Comparison of ENCODE assay signal across 11 mouse cellular contexts in genomic region chr6:52675222-52675921, GRCm38 (mm10). TPM values are rescaled to one million over a fixed set of nuclear protein-coding genes. Genes with fewer than 3 reads are reported as not detected.
A peak's percentile ranks its signal among the peaks of the same experiment; 100 is the strongest.
DNase-seq lines count a peak whose midpoint lies in the region; ATAC-seq and TF ChIP-seq lines count a peak whose summit lies in the region.
"Had no signal": no experiment of that assay in that cellular context is flagged by ENCODE, and none has a peak within 500 bp of the region (broad histone marks: within the 10 kb centered on the region; RNA-seq: fewer than 3 reads in every experiment).

No protein-coding gene starts in this region.

- no peak overlapping the region for H3K9ac ChIP-seq in limb, embryonic 14.5 days (ENCODE audit: low read depth, low read length, severe bottlenecking)
- no peak overlapping the region for H3K9ac ChIP-seq in intestine, embryonic 14.5 days (ENCODE audit: low read length)
- H3K9ac ChIP-seq: heart, embryonic 13.5 days; limb, embryonic 12.5 days had no signal

- no peak for ATAC-seq in limb, embryonic 14.5 days (ENCODE audit: low FRiP score, low read depth)
- no peak for ATAC-seq in intestine, embryonic 14.5 days (replicated peaks; ENCODE audit: low FRiP score, low TSS enrichment, low read depth)
- ATAC-seq in megakaryocyte, adult 5-6 weeks (ENCODE audit: poor library complexity, severe bottlenecking) = peak; percentile 16; the same call in 1 of the 2 replicates
- no peak for ATAC-seq in activated CD4-positive, CD25-positive, alpha-beta regulatory T cell, adult 4 months
- ATAC-seq: Patski had no signal

- peaks cover 15% of the 10 kb centered on the region for H3K4me1 ChIP-seq in limb, embryonic 14.5 days (ENCODE audit: control insufficient read depth, insufficient read depth, low read length)
- H3K4me1 ChIP-seq in limb, embryonic 10.5 days = 0 out of 2 replicates have a peak, but pooled peaks cover 2% of the 10 kb centered on the region
- peaks cover 10% of the 10 kb centered on the region; the same call in 1 of the 2 replicates for H3K4me1 ChIP-seq in intestine, embryonic 14.5 days (replicated peaks; ENCODE audit: control insufficient read depth, insufficient read depth, low read length)
- H3K4me1 ChIP-seq: heart, embryonic 13.5 days had no signal

- H3K27me3 ChIP-seq in limb, embryonic 14.5 days (ENCODE audit: control insufficient read depth, insufficient read depth, low read length) = no peaks in the 10 kb centered on the region
- no peaks in the 10 kb centered on the region for H3K27me3 ChIP-seq in limb, embryonic 10.5 days (ENCODE audit: low read depth, poor library complexity, severe bottlenecking)
- no peaks in the 10 kb centered on the region for H3K27me3 ChIP-seq in intestine, embryonic 14.5 days (replicated peaks; ENCODE audit: control insufficient read depth, insufficient read depth, low read length)
- H3K27me3 ChIP-seq: heart, embryonic 13.5 days; Patski had no signal

- WGBS in limb, embryonic 14.5 days = 68% methylated on average over 4 of the region's 4 CpGs
- 87% methylated on average over 4 of the region's 4 CpGs for WGBS in limb, embryonic 10.5 days
- 64% methylated on average over 4 of the region's 4 CpGs for WGBS in intestine, embryonic 14.5 days

- no peaks in the 10 kb centered on the region for H3K9me3 ChIP-seq in limb, embryonic 14.5 days (ENCODE audit: control insufficient read depth, low read length)
- no peaks in the 10 kb centered on the region for H3K9me3 ChIP-seq in limb, embryonic 10.5 days (replicated peaks)
- H3K9me3 ChIP-seq in intestine, embryonic 14.5 days (ENCODE audit: control insufficient read depth, low read length) = no peaks in the 10 kb centered on the region
- H3K9me3 ChIP-seq: heart, embryonic 13.5 days; limb, embryonic 12.5 days had no signal

- H3K36me3 ChIP-seq in limb, embryonic 14.5 days (ENCODE audit: control insufficient read depth, insufficient read depth, low read length) = no peaks in the 10 kb centered on the region
- H3K36me3 ChIP-seq in limb, embryonic 10.5 days = no peaks in the 10 kb centered on the region
- H3K36me3 ChIP-seq in intestine, embryonic 14.5 days (ENCODE audit: control insufficient read depth, insufficient read depth, low read length) = no peaks in the 10 kb centered on the region
- H3K36me3 ChIP-seq: heart, embryonic 13.5 days; limb, embryonic 12.5 days had no signal

- H3K27ac ChIP-seq in limb, embryonic 14.5 days (replicated peaks; ENCODE audit: low read depth, low read length) = no peak overlapping the region
- no peak overlapping the region for H3K27ac ChIP-seq in limb, embryonic 10.5 days
- peak overlapping the region; percentile 14; the same call in 1 of the 2 replicates for H3K27ac ChIP-seq in intestine, embryonic 14.5 days (ENCODE audit: low read depth)
- H3K27ac ChIP-seq: heart, embryonic 13.5 days had no signal

- H3K4me2 ChIP-seq in limb, embryonic 14.5 days (replicated peaks; ENCODE audit: low read depth, low read length, severe bottlenecking) = no peak overlapping the region
- no peak overlapping the region for H3K4me2 ChIP-seq in intestine, embryonic 14.5 days (ENCODE audit: low read length)
- H3K4me2 ChIP-seq: heart, embryonic 13.5 days; limb, embryonic 12.5 days had no signal

- DNase-seq in limb, embryonic 14.5 days (ENCODE audit: low spot score) = peak; percentile 56
- DNase-seq in limb, embryonic 10.5 days (ENCODE audit: low spot score) = no peak
- DNase-seq in brain, embryonic 18.5 days (ENCODE audit: low read depth, low spot score) = peak; percentile 14
- DNase-seq in intestine, embryonic 14.5 days (ENCODE audit: low spot score) = no peak
- DNase-seq in embryo, embryonic 10 days (ENCODE audit: low spot score) = no peak
- no peak for DNase-seq in retina, embryonic 14.5 days (ENCODE audit: low spot score)

- TF ChIP-seq POLR2A in limb, embryonic 14.5 days (IDR thresholded peaks at IDR 0.05; ENCODE audit: borderline replicate concordance, extremely low read depth, insufficient read depth, insufficient read length) = no peak

- H3K4me3 ChIP-seq in limb, embryonic 14.5 days (replicated peaks; ENCODE audit: low read length) = no peak overlapping the region
- no peak overlapping the region for H3K4me3 ChIP-seq in limb, embryonic 10.5 days
- H3K4me3 ChIP-seq in intestine, embryonic 14.5 days (ENCODE audit: low read depth, low read length) = no peak overlapping the region
- H3K4me3 ChIP-seq: heart, embryonic 13.5 days; limb, embryonic 12.5 days had no signal

RNA-seq across cellular contexts. Expression of gene Hibadh, which starts 35.2 kb away (rescaled TPM):
- 47.6 and 49.2 TPM in 2 replicates for polyA plus RNA-seq in limb, embryonic 14.5 days (2012; rRNA removed)
- 55.5 and 56.0 TPM in 2 replicates for polyA plus RNA-seq in limb, embryonic 14.5 days (2014; fragmentation: Nextera tagmentation; extraction: Ambion mirVana)
- polyA plus RNA-seq in limb, embryonic 10.5 days (2016; fragmentation: Nextera tagmentation; extraction: Ambion mirVana) = 64.2 and 68.7 TPM in 2 replicates
- polyA plus RNA-seq in intestine, embryonic 14.5 days (2014; fragmentation: Nextera tagmentation; extraction: Ambion mirVana) = 69.2 and 76.0 TPM in 2 replicates
- total RNA-seq in megakaryocyte, adult 5-6 weeks (2015) = 41.2 and 45.0 TPM in 2 replicates
- 23.8 and 29.6 TPM in 2 replicates for total RNA-seq in megakaryocyte, adult 5-6 weeks (2017)
- 10 to 100 TPM; 34.0 to 48.4 TPM for polyA plus RNA-seq in activated CD4-positive, CD25-positive, alpha-beta regulatory T cell, adult 4 months (2017; shearing (Covaris generic))

RNA-seq across cellular contexts. Expression of gene Tax1bp1, which starts 38.2 kb away (rescaled TPM):
- 39.6 and 53.9 TPM in 2 replicates for polyA plus RNA-seq in limb, embryonic 14.5 days (2012; rRNA removed)
- polyA plus RNA-seq in limb, embryonic 14.5 days (2014; fragmentation: Nextera tagmentation; extraction: Ambion mirVana) = 137 and 140 TPM in 2 replicates
- polyA plus RNA-seq in limb, embryonic 10.5 days (2016; fragmentation: Nextera tagmentation; extraction: Ambion mirVana) = 105 and 122 TPM in 2 replicates
- 130 and 134 TPM in 2 replicates for polyA plus RNA-seq in intestine, embryonic 14.5 days (2014; fragmentation: Nextera tagmentation; extraction: Ambion mirVana)
- total RNA-seq in megakaryocyte, adult 5-6 weeks (2015) = 154 and 156 TPM in 2 replicates
- total RNA-seq in megakaryocyte, adult 5-6 weeks (2017) = 239 and 259 TPM in 2 replicates
- polyA plus RNA-seq in activated CD4-positive, CD25-positive, alpha-beta regulatory T cell, adult 4 months (2017; shearing (Covaris generic)) = 100 to 1,000 TPM; 210 to 248 TPM

Comparison
In these comparisons a context has a peak if more than half of its experiments do, and no peak if none do; other contexts are left out.
1. DNase-seq: peak in limb, embryonic 14.5 days (single experiment) and brain, embryonic 18.5 days (single experiment); none in limb, embryonic 10.5 days (single experiment), intestine, embryonic 14.5 days (single experiment), embryo, embryonic 10 days (single experiment) and retina, embryonic 14.5 days (single experiment).